Mouse (Mus musculus) yolk sac, embryonic 10.5 days (tissue): ENCODE measurements around the gene Sh3d19.
"Not testable (repeated sequence)": the region's sequence is repeated elsewhere in the genome, so short reads cannot be mapped to it uniquely, and the experiment has no call there.

Experiments used
- DNase-seq: peaks from one replicate; pipeline ENCODE4 v3.0.0-alpha.2; 2017; ENCODE audit warnings: low spot score

The Sh3d19 gene

DNA sequence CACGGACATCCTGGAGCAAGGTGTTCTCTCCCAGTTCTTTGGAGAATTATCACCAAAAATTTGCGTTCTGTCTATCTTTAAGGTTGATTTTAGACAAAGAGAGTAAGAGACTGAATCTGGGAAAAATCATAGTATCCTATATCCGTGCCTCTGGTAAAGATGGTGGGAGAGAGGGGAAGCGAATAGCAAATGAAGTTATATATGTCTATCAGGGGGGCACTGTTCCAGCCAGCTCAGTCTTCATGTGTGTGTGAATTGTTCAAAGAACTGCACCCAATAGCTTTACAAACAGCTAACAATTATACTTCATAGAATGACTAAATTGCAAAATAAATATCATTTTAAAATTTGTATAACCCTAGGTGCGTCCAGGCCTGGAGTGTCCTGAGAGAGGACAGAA lies 123.0 kb downstream of the Sh3d19 start:
- DNase-seq, result no peak

DNA sequence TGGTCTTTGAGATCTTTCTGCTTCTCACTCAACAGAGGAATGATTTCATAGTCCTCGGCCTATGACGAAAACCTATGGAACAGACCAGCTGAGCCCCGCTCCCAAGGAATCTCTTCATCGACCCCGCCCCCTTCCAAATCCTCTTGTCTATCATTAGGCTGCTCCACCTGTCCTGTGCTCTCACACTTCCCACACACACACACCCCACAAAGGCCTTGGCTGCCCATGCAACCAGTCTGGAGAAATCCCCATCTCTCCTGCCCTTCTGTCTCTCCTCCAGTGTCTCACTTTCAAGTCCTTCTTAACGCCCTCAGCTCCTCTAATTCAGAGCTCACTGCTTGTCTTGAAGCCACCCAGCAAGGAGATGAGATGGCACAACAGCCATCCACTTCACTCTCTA lies 131.0 kb downstream of the Sh3d19 start:
- DNase-seq, result no peak

DNA sequence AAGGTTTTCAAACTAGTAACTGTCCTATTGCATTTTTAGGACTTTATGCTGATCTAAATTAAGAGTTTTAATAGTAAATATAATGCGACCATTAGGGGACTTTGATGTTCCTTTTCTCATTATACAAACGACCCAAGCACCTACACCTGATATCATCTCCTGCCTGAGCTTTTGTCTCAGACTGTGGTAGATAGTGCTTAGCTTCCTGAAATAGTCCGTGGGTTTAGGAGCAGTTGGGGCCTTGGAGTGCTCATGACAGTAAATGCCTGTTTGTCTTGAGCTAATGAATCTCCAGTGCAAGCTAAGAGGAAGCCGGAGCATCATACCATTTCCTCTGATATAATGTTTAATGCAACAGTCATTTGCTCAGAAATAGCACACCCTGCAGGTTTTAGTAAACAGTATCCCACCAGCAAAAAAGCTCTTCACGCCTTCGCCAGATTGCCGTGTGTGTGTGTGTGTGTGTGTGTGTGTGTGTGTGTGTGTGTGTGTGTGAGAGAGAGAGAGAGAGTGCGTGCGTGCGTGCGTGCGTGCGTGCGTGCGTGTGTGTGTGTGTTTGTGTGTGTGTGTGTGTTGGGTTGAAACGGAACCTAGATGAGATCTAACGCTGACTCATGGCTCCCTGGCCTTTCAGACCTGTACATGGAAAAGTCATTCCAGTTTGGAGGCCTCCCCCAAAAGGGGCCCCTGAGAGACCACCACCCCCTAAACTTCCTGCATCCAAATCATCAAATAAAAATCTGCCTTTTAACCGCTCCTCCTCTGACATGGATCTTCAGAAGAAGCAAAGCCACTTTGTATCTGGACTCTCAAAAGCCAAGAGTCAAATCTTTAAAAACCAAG lies 132.8 kb downstream of the Sh3d19 start:
- no peak for DNase-seq

DNA sequence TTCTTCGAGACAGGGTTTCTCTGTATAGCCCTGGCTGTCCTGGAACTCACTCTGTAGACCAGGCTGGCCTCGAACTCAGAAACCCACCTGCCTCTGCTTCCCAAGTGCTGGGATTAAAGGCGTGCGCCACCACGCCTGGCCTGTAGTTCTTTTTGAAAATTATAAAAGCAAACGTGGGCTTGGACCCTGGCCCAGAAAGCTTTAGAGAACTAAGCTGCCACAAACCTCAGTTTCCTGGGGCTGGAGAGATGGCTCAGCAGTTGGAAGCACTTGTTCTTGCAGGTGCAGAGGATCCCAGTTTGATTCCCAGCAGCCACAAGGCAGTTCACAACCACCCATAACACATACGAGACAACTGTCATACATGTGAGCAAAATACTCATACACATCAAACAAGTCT lies 133.5 kb downstream of the Sh3d19 start:
- DNase-seq, result not testable (repeated sequence)

DNA sequence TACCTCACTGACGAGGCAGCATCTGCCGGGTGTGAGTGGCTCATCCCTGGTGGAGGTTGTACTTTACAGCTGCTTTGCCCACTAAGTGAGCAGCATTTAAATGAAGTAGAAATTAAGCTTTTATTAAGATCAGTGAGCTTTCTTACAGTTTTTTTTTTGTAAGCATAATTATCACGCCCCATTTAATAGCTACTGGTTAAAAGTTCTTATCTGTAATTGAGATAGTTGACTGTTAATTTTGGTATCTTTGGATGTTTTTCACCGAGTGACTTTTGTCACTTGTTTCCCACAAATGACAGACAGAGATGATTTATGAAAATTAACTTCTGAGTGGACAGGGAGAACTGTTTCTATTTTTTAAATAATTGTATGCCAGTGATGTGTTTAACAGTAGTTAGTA lies 134.0 kb downstream of the Sh3d19 start:
- no peak for DNase-seq

DNA sequence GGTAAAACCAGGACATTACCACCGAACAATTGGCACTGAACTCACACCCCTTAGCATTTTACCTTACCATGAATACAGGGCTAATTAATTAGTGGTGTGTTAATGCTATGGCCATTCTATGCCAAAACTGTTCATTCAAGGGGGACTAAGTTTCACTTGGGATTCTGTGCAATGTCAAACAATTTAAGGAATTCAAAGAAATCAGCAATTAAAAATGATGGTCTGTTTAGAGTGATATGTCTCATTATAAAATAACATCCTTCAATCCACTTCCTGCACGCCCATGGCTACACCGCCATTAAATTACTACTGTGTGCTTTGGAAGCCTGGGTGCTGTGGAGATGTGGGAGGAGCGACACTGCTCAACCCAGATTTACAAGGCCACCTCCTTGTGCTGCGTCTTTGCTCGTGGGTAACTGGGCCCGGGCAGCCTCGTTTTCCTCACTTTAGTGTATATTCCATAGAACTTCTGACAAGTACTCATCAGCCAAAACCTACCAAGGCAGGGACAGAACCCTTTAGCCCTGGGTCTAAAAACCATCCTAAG lies 135.2 kb downstream of the Sh3d19 start:
- DNase-seq, result no peak

DNA sequence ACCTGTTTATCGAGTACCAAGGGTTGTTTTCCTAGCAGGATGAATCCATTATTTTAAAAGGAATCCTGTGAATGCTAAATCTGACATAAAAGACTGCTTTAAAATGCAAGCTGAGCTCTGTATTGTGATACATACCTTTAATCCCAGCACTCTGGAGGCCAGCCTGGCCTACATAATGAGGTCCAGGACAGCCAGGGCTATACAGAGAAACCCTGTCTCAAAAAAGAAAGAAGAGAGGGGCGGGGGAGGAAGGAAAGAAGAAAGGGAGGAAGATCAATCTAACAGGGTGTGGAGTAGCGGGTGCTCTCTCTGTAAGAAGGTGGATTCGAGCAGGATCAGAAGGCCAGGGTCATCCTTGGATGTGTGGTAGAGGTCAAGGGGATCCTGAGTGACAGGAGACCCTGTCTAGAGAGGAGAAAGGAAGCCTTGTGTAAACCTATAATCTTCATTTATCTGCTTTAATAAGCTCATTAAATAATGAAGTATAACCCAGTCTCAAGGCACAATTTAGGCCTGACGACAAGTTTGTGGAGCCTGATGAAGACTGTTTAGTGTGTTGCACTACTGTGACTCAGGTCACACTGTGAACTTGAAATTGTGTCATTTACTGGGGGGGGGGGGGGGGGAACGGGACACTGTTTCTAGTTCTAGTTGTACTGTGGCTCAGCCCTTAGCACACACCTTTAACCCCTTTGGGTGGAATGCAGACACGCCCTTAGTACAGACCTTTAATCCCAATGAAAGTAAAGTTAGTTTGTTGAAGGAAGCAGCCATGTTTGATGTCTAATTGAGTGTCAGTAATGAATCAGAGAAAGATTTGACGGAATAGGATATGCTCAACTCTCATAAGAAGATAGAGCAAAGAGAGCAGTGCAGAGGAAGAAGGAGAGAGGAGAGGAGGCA lies 137.0 kb downstream of the Sh3d19 start:
- no peak for DNase-seq

DNA sequence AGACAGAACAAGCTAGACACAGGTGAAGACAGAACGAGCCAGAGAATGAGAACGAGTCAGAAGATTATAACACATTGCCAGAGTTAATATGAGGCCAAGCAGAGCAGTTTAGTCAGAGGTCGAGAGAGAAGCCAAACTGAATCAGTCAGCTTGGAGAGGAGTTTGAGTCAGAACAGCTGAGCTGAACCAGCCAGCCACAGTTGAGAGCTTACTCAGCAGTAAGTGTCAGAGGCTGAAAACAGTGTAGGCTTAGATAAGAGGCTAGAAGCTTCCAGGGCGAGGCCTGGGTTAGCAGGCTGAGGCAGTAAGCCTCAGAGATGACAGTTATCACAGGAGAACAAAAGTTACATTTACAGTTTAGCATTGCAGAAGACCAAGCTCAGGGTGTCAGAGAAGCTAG lies 137.7 kb downstream of the Sh3d19 start:
- DNase-seq, result peak; percentile 27

DNA sequence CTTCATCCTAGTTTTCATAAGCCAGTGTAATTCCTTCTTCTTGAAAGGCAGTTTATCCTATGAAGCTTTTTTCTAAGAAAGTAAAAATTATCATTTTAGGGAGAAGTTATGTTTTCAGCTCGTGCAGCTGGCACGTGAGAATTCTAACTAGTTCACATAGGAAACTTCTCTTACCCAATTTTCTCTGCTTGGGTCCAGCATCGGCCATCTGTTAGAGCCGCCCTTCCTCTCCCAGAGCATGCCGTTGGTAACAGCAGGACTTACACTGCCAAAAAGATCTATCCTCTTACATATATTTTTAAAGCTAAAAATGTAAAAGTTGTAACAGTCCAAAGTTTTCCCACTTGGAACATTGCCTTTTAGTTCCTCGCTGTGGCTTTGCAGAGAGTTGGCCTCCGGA lies 138.2 kb downstream of the Sh3d19 start:
- DNase-seq, result no peak

DNA sequence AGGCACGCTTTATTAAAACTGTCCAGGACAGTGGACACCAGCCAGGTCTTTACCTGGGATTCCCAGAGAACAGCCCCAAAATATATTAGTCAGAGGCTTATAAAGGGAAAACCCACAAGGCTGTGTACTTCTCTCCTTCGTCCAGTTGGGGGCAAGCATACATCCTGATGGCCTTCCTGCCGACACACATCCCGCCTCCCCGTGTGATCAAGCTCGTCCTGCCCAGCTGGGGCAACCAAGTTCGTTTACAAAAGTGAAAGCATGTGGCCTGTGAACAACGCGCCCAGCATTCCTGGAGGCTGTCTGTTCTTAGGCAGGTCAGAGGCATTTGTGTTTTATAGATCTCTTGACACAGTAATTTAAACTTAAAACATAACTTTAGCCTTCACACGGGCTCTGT lies 139.2 kb downstream of the Sh3d19 start:
- peak; percentile 60 for DNase-seq

DNA sequence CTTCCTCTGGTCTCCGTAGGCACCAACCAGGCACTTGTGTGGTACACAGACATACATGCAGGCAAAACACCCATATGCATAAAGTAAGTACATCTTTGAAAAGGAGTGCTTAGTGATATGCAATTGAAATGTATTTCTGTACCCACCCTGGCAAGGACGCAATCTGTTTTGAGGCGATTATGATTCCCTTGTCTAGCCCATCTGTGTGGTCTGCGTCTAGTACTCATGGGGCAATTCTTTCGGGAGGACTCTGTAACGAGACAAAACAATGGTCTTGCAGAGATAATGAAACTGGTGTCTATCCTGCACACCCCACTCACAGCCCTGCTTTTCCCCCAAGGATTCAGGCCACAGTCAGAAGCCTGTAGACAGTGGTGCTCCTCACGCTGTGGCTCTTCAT lies 141.9 kb downstream of the Sh3d19 start:
- no peak for DNase-seq

DNA sequence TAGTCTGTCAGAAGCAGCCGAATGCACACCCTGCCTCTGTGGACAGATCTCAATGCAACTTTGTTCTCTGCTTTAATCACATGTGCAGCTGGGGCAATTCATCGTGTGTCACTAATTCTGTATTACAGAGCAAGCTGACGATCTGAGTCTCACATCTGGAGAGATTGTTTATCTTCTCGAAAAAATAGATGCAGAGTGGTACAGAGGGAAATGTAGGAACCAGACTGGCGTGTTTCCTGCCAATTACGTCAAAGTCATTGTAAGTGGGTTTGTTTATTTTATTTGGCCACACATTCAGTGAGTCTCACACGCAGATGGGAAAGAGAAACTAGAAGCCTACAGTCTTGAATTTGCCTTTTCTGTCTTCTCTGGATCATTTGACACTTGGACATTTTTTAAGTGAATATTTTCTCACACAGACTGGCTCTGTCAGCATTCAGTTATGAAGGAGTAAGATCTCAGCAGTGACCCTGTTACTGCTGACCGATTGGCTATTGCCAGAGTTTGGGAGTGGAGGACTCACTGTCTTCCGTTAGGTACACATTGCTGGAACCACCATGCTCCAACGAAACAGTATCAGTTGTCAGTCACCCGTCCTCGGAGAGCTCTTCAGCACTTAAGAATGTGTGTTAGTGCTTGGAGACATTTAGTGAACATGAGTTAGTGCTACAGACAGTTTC lies 143.9 kb downstream of the Sh3d19 start:
- no peak for DNase-seq

DNA sequence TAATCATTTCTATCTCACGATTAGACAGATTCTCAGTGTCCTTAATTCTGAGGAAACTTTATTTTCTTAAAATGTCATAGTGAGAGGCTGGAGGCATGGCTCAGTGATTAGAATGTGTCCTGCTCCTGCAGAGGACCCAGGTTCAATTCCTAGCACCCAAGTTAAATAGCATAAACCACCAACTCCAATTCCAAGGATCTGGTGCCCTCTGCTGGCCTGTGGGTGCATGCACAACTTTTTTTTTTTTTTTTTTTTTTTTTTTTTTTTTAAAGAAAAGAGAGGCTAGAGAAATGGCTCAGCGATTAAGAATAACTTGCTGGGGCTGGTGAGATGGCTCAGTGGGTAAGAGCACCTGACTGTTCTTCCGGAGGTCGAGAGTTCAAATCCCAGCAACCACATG lies 146.0 kb downstream of the Sh3d19 start:
- DNase-seq, result no peak

DNA sequence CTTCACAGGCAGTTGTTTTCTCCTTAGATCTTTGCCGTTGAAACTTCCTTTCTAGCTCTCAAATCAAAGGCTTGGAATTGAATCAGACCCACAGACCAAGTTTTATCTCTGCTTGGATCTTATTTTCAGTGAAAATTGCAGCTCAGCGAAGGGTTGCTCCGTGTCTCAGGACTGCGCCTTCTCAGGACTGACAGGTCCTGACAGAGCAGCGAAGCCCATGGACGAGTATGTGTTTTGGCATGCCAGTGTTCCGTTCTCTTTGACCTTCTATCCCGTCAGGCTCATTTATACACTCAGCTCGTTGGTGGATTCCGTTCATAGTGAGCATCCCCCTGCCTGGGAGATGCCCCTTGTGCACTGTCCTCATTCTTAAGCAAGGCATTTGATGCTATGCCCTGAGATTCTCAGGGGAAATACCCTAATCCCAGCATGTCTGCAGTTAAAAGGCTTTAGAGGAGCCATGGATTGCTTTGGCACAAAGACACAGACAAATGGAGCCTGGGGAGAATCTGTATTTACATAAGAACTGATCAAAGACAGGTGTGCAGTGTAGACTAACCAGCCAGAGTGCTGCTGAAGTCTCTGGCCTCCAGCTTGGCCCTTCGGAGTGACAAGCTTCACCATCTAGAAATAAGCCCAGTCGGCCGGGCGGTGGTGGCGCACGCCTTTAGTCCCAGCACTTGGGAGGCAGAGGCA lies 148.5 kb downstream of the Sh3d19 start:
- DNase-seq, result no peak

DNA sequence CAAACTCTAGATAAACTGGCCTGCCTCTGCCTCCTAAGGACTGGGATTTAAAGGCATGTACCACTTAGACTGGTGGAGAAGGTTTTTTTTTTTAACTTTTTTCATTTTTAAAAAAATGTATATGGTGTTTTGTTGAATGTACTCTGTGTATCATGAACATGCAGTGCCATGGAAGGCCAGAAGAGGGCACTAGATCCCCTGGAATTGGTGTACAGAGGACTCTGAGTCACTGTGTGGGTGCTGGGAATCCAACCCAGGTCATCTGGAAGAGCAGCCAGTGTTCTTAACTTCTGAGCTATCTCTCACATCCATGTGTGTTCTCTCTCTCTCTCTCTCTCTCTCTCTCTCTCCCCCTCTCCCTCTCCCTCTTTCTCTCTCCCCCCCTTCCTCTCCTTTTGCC lies 151.2 kb downstream of the Sh3d19 start:
- no peak for DNase-seq

DNA sequence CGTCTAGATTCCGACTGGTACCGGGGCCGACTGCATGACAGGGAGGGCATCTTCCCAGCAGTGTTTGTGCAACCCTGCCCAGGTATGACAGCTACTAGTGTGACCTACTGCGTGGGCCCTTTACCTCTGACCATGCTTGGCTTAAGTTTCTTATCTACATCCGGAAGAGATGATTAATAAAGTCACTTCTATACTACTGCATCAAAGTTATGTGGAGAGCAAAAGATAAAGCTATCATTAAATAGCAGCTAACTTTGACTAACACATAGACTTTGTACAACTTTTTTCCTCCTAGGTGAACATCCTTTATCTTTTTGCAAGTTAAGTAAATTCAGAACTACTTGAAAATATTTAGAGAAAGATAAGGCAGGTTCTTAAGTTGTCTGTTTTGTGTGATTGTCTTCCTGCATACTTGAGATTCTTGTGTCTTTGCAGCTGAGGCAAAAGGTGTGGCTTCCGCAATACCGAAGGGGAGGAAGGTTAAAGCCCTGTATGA lies 152.4 kb downstream of the Sh3d19 start:
- no peak for DNase-seq

DNA sequence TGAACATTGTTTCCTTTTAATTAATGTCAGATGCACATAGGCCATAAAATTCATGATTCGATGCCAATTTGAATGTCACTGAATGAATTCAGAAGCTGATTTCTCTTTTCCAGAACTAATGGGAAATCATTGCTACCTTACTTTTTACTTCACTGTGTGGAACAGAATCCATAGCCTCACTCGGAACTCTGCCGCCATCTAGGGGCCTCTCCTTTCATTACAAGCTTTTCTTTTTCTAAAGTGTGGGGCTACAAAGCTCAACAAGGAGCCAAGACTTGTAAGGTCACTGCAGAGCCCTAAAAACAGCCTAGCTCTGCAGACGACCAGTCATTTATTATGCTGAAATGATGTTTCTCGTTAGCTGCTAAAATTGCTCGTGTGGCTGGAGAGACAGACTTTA lies 158.8 kb downstream of the Sh3d19 start:
- DNase-seq, result peak; percentile 63

DNA sequence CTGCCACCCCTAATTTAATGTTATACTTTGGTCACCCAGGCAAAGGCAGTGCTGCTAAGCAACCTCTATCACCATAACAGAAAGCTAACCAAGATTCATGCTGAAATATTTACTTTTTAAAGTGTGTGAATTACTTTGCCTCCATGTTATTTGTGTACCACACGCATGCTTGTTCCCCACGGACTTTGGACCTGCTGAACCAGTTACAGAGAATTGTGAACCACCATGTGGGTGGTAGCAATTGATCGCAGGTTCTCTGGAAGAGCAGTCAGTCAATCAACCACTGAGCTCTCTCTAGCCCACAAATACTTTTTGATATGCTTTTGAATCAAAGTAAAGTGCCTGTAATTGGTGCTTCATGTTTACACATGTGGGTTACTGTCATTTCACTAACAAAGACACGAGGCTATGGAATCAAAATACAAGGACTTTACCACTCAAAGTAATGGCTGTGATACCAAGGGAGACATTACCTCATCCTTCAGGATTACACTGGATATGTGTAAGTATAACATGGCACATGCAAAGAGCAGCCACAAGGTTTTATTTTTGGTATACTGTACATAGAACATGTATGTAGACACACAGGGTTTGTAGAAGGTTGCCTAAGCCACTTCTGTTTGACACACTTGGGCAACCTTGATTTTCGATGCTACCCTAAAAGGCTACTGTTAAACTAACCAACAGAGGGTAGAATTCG lies 164.2 kb downstream of the Sh3d19 start:
- DNase-seq, result no peak

DNA sequence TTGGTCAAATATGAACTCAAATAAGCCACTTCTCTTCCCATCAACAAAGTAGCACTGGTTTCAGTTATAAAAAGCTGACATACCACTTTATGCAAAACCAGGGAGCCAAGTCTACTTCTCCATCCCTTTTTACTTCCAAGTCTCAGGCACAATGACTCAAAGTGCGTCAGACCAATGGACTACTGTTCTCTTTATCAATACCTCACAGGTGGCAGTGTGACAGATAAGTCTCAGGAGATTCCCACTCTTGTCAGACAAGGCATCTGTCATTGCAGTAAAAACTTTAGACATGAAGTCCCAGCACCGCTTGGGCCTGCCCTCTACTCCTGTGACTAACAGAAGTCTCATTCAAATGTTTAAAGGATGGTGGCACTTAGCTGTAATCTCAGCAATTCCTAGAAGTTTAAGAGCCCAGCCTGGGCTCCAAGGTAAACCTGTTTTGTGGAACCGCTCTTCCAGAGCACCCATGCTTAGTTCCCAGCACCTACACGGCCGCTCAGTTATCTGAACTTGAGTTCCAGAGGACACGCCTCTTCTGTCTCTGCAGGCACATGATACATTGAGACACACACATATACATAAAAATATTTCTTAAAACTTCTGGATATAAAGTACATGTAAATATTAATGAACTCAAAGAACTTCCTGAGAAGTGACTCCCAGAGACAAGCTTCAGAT lies 165.1 kb downstream of the Sh3d19 start:
- no peak for DNase-seq

DNA sequence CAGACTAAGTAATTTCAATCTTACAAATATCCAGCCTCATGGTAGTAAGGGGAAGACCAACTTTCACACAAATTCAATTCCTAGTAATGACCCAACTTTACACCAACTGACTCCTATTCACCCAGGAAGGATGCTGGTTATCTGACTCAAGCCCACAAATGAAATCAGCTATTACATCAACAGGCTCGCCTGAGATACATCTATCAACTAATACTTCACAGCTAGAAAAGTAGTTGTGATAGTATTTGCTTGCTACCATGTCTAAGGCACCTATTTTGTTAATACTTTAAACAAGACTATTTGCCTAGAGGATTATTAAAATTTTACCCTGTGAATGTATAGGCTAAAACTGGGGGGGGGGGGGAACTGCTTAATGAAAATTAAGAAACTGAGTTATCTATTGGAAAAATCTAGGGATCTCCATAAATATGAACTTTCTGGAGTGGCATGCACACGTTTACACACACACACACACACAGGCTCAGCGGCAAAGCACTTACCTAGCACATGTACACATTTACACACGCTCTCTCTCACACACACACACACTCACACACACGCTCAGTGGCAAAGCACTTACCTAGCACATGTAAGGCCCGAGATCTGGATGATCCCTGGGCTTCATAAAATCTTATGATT lies 166.1 kb downstream of the Sh3d19 start:
- DNase-seq, result no peak
